Mouse (Mus musculus) spleen, adult 2 months (tissue): ENCODE measurements around the gene Cenps.

Source experiments
- CTCF ChIP-seq: fragments of 200-500 bp; IDR thresholded peaks from 2 replicates; pipeline ENCODE4 v1.5.1; 2011; ENCODE audit warnings: mild to moderate bottlenecking, inconsistent platforms; ENCODE audit not compliant: insufficient read depth, insufficient read length, insufficient replicate concordance; ENCODE audit errors: extremely low read depth
- POLR2A ChIP-seq: fragments of 200-500 bp; IDR thresholded peaks from 2 replicates; pipeline ENCODE4 v1.6.1; 2011; ENCODE audit warnings: low read depth, low read length, inconsistent platforms

- TF ChIP-seq CTCF (no peak), POLR2A (no peak)
Measured at GRCm38 (mm10) chr4:149143594-149143993, 6.2 kb upstream of the Cenps start.
